Mouse (Mus musculus): ENCODE data around the gene Cwc15. TPM values are rescaled to one million over a fixed set of nuclear protein-coding genes. Genes with fewer than 3 reads are reported as not detected.

The Cwc15 gene
- polyA plus RNA-seq, 1 experiment: 20.0 TPM

DNA sequence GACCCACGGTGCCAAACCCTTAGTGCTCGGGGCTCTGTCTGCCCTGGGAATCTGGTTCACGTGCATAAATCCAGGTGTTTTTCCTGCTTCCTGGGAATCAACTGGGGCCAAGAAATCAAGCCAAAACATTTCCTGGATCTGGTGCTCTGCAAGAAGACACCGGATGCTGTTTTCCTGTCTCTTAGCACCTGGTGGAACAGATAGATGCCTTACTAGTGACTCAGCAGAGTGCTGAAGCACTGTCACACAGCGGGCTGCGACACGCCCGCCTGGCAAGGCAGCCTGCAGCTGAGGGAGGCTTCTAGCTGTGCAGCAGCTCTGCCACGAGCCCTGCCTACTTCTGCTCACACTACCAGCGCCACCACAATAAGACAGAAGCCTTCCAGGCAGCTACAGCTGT lies 59.0 kb downstream of the Cwc15 start:
- TF ChIP-seq CTCF (conservative IDR thresholded peaks at IDR 0.05; ENCODE audit: insufficient read depth, insufficient read length, low read depth, low read length) (no peak), POLR2A (IDR thresholded peaks at IDR 0.05; ENCODE audit: low read depth, low read length) (no peak)
- Histone ChIP-seq H3K4me3 (ENCODE audit: insufficient read depth, low read depth, low read length) (no peak overlapping the region), H3K27ac (ENCODE audit: insufficient read depth, low read depth, low read length) (no peak overlapping the region), H3K4me1 (ENCODE audit: control insufficient read depth, insufficient read depth, low read length) (no peaks in the 10 kb centered on the region), H3K27me3 (replicated peaks; ENCODE audit: control insufficient read depth, insufficient read depth, low read length) (no peaks in the 10 kb centered on the region), H3K36me3 (ENCODE audit: control insufficient read depth, insufficient read depth, low read length) (no peaks in the 10 kb centered on the region)
- 63% methylated on average over 10 of the region's 10 CpGs for WGBS
- DNase-seq: peak; percentile 35

- WGBS: 86% methylated on average over 9 of the region's 9 CpGs
- TF ChIP-seq POLR2A (IDR thresholded peaks at IDR 0.05; ENCODE audit: low read depth, low read length): no peak
- no peak for TF ChIP-seq CTCF (conservative IDR thresholded peaks at IDR 0.05; ENCODE audit: insufficient read depth, insufficient read length, low read depth, low read length)
- Histone ChIP-seq H3K27me3 (replicated peaks; ENCODE audit: control insufficient read depth, insufficient read depth, low read length) (no peaks in the 10 kb centered on the region), H3K36me3 (ENCODE audit: control insufficient read depth, insufficient read depth, low read length) (no peaks in the 10 kb centered on the region), H3K4me3 (ENCODE audit: insufficient read depth, low read depth, low read length) (no peak overlapping the region), H3K27ac (ENCODE audit: insufficient read depth, low read depth, low read length) (no peak overlapping the region), H3K4me1 (ENCODE audit: control insufficient read depth, insufficient read depth, low read length) (no peaks in the 10 kb centered on the region)
- DNase-seq: no peak
These were observed 59.6 kb downstream of the Cwc15 start for GRCm38 (mm10) chr9:14559996-14560395.

Other genes with a start within 250 kb of the Cwc15 start
- 11.1 and 13.0 TPM in 2 replicates for gene Sesn3, start 225.6 kb upstream of the Cwc15 start, polyA plus RNA-seq (2012; rRNA removed)
- 22.1 and 51.3 TPM in 2 replicates for gene Endod1, start 119.1 kb upstream of the Cwc15 start, polyA plus RNA-seq (2012; rRNA removed)
- 0.09 and 0.19 TPM in 2 replicates for gene Kdm4d, start 135 bp upstream of the Cwc15 start, polyA plus RNA-seq (2012; rRNA removed)
- 15.5 and 19.4 TPM in 2 replicates for gene Amotl1, start 144.4 kb downstream of the Cwc15 start, polyA plus RNA-seq (2012; rRNA removed)
- gene Piwil4, start 240.1 kb downstream of the Cwc15 start, polyA plus RNA-seq (2012; rRNA removed): 0.38 and 0.48 TPM in 2 replicates

All from kidney, adult 2 months (tissue).